Mouse (Mus musculus): ENCODE measurements at regions not wholly inside any gene's neighbourhood (a gene's known extent, or its start where the extent isn't known, plus 50 kb on each side); places are given as distances from the start of the nearest gene placed in this dataset.

DNA sequence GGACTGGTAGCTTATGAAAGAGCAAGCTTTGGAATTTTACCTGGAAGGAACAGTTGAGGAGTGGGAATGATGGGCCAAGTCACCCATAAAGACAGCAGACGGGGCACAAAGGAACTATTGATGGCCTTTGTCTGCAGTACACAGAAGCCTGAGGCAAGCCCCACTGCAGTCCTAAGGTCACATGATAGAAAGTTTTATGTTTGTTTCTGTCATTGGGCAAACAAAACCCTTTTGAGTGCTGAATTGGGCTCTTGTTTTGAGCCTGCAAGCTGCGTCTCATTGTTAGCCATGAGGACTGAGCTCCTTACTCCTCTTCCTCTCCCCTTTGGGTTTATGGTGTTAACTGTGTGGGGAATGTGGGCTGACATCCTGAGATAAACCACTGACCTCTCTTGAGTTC, 227.7 kb upstream of the Fign start:
- TF ChIP-seq CTCF (IDR thresholded peaks at IDR 0.05) (no peak), EP300 (IDR thresholded peaks at IDR 0.05) (no peak)
